Mouse (Mus musculus): ENCODE measurements at regions not wholly inside any gene's neighbourhood (a gene's known extent, or its start where the extent isn't known, plus 50 kb on each side); places are given as distances from the start of the nearest gene placed in this dataset.
A peak's percentile ranks its signal among the peaks of the same experiment; 100 is the strongest.

DNA sequence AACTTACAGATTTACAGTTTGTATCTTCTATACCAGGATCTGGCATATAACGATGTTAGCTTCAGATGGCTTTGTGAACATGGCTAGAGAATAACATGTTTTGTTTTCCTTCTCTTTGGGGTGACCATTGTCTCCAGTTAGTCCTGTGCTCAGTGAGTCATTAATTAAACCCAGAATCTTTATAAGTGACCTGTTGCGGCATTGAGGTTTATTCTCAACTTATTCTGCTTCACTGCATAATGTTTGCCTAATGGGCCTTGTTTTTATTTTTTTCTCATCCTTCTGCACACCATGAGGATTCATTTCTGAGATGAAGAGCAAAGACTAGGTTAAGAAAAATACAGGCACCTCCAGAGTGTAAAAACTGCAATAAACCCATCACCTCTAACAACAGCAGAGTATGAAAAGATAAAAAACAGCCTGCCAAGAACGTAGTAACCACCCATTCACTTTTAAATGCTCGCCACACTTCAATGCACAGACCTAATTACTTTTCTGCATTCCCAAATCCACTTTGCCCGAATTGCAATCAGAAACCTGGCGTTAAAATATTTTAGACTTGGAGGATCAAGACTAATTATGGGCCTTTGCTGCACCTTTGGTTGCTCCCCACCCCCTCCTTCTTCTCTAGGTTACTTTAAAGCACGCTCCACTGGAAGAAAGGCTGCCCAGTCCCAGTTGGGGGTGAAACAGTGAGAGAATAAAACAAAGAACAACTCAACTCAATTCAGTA, 381.5 kb upstream of the Nr2f1 start:
- no peak for DNase-seq (ENCODE audit: low spot score in 2 of 2)

DNA sequence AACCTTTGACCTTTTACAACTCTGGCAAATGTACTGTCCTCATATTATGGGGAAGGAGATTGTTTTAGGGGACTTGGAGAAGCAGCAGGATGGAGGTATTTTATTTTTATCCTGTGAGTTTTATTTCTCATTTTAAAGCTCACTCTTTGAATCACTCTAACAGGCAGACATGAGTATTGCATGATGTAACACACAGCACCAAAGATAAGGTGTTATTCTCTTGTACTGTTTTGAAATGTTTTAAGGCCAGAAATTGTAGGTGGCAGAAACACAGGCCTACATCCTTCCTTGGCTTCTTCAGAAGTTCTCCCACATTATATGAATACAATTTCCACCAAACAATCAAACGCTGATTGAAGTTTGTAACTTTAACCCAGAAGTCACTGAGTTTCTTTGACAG, 377.9 kb upstream of the Nr2f1 start:
- DNase-seq (ENCODE audit: low spot score in 2 of 2), result no peak

DNA sequence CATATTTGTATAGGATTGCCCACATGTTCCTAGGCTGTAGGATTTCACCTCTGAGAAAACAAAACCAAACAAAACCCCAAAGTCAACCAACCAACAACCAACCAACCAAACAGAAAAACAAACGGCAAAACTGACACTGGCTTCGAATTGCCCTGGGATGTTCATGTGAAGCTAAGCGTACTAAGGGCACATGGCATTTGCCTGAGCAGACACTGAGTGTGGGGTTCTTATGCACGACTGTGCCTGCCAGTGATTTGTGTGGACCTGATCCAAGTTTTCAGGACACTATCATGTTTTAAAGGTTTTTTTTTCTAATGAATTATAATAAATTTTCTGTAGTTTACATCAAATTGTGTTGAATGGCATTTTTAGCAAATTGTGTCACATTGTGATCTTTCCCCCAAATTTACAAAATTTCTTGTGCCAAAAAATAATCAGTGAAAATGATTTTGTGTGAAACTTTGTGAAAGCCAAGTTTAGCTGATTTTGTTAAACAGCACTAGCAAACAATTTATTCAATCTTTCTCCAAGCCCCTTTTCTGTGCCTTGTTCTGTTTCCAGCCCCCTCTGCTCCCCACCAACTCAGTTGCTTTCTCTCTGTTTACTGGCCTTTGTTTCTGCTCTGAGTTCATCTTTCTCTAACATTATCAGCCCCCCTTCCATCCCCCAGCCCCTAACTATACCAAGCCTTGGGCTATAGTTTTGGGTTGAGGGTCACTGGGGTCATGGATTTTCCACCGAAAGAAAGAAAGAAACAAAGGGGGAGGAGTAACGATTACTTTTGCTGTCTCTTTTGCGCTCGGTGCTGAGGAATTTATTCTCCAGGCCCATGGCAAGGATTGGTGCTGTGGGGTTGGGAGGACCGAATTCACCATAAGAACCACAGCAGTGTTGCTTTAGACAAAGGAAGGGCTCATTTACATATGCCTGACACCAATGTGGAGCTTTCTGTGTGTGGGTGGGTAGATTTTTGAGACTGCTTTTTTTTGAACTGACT, 377.0 kb upstream of the Nr2f1 start:
- DNase-seq (ENCODE audit: low spot score in 2 of 2), result no peak

DNA sequence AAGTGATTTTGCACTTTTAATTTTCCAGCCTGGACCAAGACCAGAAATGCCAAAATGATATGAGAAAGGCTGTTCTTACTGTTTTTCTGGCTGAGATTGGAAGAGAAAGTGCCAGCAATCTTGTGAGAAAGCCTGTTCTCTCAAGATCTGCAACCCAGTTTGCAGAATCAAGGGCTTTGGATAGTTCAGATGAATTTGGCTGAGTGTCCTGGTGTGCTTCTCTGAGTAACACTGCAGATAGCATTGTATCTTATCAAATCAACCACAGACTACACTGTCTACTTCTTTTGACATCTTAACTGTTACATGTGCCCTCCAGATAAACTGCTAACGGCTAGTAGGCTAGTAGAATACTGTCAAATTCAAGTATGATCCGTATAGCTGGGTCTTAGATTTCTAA, 371.5 kb upstream of the Nr2f1 start:
- DNase-seq (ENCODE audit: low spot score in 2 of 2), result no peak

DNA sequence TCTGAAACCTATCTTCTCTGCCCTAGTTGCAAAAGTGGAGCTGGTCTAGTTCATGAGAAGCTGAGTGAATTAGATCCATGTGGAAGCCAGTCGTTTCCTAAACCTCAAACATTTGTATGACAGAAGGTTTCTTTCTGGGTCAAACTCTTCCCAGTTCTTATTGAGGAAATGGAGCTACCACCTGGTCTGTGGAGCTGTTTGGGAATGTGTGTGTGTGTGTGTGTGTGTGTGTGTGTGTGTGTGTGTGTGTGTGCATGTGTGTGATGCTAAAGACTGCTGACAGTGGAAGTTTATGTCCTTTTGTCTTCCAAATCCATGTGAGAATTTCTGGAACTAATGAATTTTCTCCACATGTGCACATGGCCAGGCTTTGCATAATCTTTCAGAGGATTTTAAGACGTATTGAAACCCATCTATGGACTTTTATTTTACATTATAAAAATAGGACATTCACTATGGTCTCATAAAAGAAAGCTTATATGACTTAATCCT, 324.9 kb upstream of the Nr2f1 start:
- DNase-seq (ENCODE audit: low spot score in 2 of 2), result no peak

DNA sequence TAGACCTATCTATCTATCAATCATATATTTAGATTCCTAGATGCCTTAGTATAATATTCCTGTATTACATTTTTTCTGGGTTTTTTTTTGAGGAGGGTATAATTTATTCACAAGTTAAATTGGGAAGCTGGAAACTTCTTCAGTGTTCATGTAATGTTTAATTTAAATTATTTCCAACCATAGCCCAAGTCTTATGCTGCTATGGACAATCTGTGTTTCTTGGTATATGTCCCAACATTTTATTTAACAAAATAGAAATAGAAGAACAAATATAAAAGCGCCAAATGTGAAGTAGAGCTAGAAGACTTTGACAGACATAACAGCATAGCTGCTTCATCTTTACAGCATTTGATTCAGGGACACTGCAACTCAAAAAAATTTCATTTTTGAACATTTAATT, 321.2 kb upstream of the Nr2f1 start:
- no peak for DNase-seq (ENCODE audit: low spot score in 2 of 2)

DNA sequence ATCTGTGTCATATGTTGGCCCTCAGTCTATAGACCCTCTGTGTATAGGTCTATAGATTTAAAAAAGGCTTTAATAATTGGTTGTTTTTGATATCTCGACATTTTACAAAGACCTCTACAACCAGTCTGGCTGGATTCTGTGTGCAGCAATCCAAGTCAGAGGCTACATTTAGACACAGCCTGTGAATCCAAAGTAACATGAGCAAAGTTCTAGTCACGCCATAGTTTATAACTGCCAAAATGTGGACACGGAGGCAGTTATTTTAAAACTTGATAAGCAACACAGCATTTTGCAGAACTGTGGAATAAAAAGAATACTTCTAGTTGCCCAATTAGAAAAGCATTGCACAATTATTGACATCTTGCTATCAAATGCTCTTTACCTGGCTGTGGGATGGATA, 320.6 kb upstream of the Nr2f1 start:
- DNase-seq (ENCODE audit: low spot score in 2 of 2), result no peak

DNA sequence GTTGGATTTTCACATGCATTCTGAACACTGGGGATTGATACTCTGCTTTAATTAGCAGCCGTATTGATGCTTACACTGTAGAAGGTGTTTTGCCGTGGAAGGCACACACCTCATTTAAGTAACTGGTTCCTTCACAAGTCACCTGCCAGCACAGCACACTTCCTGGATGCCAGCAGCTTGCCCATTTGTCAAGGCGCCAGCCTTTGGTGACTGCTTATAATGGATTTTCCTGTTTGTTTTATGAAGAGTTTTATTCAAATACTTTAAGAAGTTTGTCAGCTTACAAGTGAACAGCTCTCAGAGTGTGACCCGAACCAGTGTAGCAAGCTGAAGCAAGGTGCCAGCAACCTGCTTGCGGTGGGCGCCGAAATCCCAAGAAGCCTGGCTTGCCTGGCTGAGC, 301.0 kb upstream of the Nr2f1 start:
- DNase-seq (ENCODE audit: low spot score in 2 of 2), result no peak

DNA sequence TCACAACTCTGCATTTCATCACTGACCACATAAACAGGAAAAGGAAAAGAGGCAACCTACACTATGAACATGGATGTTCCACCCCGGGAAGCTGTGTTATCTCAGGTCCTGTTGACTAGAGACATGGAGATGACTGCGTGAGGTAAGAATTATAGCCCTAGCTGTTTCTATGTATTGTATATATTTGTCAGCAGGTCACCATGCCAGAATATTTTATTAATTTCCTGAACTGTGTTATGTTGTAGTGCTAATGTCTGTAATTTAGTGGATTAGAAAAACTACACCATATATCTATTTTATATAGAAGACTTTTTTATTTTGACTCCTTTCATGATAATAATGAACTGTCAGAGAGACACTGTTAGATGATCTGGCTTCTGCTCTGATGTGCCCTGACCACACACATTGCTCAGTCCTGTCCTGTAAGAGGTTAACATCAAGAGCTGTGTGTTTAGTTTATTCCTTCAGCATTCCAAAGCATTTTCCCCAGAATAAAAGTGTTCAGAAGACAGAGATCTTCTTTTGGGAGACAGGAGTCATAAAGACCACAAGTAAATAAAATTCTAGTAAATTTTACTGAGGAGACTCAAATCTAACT, 284.3 kb upstream of the Nr2f1 start:
- DNase-seq (ENCODE audit: low spot score in 2 of 2), result no peak

DNA sequence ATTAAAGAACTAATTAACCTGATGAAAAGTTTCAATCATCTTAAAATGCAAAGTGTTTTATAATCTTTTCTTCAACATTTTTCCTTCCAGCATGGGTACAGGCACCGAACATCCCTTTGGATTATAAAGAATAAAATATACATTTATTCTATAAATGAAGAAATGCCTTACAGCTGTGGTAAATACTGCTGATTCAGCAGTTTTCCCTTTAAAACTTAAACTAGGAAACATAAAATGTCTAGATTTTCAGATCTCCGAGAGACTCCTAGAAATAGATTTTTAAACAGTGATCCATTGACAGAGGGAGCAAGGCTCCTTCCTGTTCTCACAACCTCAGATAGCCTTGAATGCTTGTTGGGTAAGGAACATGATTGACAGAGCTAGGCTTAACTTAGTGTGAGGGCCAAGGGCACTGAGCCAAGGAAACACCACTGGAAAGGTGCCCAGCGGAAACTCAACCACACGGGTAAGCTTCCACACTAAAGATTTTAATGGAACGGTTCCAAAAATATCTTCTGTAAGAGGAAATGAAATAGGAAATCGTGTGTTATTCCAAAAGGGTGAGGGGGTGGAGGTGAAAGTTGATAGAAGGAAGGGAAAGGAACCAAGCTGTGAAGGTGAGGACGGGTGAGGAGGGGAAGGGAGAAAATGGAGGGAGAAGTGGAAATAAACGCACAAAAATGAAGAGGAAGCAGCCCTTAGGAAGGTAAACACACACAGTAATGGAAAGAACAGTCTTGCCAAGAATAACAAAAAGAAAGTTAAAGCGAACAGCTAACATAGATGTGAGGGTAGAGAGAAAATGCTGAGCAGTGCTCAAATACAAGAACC, 283.6 kb upstream of the Nr2f1 start:
- DNase-seq (ENCODE audit: low spot score in 2 of 2), result peak in 1 of 2 experiments; percentile 25

DNA sequence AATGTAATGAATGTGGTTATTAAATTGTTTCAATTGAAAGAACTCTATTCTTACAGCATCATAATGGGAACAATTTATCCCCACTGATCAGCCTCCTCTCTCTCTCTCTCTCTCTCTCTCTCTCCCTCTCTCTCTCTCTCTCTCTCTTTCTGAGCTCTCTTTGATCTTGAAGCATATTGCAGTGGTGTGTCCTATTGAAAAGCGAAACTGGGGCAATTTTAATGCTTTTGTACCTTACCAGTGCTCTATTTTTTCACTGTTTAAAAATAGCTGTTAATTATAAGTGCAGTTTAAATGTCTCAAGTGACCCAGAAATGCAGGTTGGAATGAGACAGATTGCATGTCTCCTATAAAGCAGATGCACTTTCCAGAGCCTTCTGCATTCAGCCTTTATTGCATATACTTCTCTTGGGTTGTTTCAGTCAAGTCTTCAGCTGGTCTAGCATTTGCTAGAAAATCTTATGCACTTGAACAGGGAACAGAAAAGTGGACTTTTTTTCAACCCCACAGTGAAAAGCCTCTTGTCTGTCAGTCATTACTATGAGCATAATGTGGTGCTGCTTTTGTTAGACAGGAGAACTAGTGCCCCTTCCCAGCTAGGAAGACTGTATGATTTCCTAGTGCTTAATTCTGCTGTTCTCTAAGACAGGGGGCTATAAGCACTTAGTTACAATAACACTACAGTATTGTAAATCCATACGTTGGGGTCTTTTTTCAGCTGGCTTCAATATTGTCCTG, 251.9 kb upstream of the Nr2f1 start:
- no peak for DNase-seq (ENCODE audit: low spot score in 2 of 2)

DNA sequence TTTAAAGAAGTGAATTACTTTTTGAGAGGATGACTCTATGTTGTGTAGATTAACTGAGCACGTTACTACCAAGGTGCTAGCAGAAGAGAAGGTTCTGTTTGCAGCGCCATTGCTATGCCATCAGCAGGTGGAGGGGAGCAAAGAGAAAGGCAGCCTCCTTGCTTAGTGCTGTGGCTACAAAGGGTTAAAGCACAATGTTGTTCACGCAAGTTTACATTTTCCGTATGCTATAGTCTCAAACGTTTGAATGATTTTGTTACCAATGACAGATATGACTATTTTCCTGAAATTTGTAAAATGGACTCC, 247.1 kb upstream of the Nr2f1 start:
- DNase-seq (ENCODE audit: low spot score in 2 of 2), result no peak

DNA sequence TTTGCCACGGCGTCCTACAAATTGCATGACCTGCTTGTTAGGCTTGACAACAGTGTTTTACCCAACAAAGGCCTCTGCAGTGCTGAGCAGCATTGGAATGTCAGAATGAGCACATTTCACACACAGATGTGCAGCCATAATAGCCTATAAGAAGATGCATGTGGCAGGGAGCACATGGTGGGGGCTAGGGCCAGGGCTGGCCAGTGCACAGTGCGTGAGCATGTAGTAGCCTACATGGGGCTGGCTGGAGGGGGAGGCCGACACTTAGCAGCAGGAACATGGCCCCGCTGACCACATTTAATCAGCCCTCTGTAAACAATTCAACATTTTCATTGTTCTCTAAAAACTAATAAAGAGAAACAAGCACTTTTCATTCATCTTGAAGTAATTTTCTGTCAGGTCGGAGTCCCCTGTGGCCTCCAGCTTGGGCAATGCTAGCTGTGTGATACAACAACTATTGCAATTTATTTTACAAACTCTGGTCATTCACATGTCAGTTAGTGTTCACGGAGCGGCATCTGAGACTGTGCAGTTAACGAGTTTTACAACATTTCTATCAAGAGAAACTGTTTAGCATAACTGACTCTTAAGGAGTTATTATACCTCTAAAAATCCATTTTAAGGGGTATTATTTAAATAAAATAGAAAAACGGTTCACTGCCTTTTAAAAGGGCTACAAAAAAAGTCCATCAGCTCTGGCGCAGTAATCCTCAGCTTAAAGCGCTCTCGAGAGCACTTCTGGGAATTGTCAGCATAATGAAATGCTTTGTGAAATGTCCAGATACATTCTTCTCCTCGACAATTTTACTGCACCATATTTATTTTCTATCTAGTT, 246.6 kb upstream of the Nr2f1 start:
- DNase-seq (ENCODE audit: low spot score in 2 of 2), result no peak

DNA sequence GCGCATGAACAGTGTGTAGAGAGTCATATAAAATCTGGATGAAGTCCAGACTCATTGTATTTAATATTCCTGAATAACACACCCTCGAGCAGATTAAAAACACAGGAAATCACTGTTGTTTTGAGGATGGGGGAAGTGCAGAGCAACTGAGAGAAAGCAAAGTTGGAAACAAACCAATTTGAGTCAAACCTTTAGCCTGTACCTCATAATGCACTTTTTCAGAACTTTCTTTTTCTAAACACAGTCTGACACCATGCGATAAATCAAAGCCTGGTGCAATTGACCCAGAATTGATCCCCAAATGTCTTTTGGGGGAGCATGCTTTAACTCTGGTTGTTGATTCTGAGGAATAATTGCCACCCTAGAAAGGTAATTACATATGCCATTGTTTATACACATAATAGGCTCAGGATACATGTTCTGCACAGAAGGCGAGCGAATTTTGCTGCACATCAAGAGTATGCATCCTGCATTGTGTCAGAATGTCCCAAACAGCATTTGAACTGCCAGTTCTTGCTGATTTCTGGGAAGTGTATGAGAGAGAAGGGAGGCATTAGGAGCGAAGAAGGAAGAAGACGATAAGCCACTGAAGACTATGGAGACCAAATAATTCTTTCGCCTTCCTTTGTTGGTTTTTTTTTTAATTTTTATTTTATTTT, 245.3 kb upstream of the Nr2f1 start:
- no peak for DNase-seq (ENCODE audit: low spot score in 2 of 2)

DNA sequence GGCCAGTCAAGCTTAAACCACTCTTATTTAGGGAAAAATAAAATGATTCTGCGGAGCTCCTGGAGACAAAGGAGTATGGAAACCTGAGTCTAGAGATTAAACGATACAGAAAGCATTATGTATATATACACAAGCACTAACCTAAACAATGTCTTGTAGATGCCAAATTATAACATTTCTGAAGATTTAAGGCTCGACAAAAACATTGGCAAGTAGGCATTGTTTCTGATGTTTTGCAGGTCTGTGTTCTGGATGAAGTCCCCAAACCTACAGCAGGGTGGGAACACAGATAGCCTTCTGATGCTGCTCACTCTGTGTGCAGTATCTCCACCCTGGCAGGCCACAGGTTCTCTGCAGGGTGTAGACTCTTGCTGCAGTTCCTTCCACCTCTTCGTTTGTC, 228.9 kb upstream of the Nr2f1 start:
- no peak for DNase-seq (ENCODE audit: low spot score in 2 of 2)

DNA sequence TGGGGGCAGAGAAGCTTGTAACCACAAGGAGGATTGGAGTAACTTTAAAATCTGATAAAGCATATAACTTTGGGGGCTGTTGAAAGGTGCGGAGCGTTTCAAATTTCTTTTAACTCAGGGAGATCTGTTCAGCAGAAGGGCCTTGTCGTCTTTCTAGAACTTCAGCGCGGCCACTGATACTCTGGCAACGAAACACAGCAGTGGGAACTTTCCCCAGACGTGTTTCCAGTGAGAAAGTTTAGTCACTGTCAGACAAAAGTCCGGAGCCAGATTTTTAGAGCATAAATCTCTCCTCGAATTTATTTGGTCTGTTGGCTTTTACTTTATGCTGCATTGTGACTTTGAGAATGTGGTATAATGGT, 228.5 kb upstream of the Nr2f1 start:
- DNase-seq (ENCODE audit: low spot score in 2 of 2), result no peak

DNA sequence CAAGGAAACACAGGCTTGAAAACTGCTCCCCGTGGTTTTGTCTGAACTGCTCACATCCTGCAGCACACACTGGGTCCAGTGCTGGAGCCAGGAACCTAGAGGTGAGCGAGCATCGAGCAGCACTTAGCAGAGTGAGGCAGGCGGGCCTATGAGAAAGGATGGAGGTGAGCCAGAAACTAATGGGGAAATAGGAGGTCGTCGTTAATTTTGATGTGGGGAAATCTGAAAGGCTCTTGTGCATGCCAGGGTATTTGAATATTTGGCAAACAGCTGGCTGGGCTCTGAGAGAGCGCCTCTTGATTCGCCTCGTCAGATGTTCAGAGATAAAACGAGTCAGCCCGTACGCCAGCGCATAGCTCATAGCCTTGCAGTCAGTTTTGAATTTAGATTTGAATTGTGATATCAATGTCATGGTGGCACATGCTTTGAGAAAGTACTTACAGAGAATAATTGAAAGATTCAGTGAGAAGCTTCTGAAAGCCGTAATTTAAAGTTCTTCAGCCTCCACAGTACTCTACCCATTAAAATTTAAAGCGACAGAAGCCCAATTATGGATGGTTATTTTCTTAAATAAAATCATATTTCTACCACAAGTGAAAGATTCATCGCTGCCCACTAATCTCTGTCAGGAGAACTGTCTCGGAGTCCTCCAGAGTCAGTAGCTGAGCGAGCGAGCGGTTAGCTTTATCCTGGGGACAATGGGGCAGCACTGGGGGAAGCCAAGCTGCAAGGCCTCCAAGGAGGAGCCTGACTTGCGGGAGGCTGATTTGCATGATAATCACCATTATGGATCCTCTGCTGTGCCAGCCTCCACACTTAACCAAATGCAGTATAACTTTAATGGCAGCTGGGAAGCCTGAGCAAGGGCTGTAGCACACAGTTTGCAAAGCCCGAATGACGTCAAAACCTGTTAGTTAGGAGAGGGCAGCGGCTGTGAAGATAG, 227.9 kb upstream of the Nr2f1 start:
- DNase-seq (ENCODE audit: low spot score in 2 of 2), result no peak
